Mouse (Mus musculus): ENCODE measurements around the gene Gpn2.

GRCm38 (mm10) chr4:133613026-133613425 is 28.9 kb downstream of the Gpn2 start:
- TF ChIP-seq CTCF (IDR thresholded peaks at IDR 0.05; ENCODE audit: extremely low read depth, insufficient read depth, low read length): no peak
- TF ChIP-seq POLR2A (IDR thresholded peaks at IDR 0.05; ENCODE audit: extremely low read depth, insufficient read depth, low read length): no peak

Measured in cortical plate, adult 2 months (tissue).